Mouse (Mus musculus) right cerebral cortex, postnatal 4 days (tissue): ENCODE measurements at regions not wholly inside any gene's neighbourhood (a gene's known extent, or its start where the extent isn't known, plus 50 kb on each side); places are given as distances from the start of the nearest gene placed in this dataset.

ENCODE experiments used
- DNase-seq: peaks from one replicate; pipeline ENCODE4 v3.0.0-alpha.2; 2022

DNA sequence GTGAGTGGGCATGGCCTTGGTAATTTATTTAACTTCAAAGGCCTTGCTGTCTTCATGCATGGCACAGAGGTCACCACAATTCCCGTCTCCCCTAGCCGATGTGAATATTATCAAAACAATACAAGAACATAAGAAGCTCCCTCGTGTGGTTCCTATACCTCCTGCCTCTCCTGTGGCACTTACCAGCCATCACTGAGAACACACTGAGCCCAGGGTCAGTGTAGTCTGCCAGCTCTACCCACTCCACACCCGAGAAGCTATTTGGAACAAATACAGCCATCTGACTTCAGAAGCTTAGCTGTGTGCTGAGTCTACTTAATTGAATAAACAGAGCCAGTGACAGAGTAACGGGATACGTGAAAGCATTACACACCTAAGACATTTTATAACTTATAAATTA is 605.7 kb upstream of the Arpp21 start:
- no peak for DNase-seq

DNA sequence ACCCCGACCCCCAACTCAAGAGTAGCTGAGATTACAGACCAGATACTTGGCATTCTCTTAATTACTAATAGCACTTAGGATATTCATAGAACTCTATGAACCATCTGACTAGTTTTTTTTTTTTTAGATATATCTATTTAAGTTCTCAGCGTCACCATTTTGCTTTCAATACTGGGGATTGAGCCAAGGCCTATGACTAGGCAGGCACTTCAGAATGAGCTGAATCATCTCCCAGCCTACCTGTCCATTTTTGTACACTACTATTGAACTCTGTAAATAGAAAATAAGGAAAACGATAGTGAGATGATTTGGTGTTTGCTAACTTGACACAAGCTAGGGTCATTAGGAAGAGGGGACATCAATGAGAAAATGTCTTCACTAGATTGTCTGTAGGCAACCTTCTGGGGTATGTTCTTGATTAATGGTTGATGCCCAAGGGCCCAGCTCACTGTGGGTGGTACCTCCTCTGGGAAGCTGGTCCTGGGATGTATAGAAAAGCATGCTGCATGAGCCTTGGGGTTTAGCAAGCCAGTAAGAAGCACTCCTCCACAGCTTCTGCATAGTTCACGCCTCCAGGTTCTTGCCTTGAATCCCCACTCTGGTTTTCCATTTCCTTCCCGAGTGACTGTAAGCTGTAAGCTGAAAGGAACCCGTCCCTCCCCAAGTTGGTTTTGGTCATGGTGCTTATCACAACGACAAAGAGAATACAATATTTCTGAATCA is 603.5 kb upstream of the Arpp21 start:
- no peak for DNase-seq

DNA sequence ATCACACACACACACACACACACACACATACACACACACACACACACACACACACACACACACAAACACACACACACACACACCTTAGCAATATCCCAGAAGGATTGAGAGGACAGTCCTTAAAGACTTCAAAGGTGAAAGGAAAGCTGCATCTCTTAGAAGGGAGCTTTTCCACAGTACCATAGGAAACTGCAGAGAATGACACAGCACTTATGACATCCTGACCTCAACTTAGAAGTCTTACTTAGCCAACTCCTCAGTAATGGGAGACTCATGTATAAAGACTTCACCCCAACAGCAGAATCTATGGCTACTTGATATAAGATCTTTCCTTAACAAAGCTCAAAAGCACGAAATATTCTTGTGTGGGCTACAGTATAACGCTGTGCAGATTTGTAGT is 601.8 kb upstream of the Arpp21 start:
- DNase-seq: no peak

DNA sequence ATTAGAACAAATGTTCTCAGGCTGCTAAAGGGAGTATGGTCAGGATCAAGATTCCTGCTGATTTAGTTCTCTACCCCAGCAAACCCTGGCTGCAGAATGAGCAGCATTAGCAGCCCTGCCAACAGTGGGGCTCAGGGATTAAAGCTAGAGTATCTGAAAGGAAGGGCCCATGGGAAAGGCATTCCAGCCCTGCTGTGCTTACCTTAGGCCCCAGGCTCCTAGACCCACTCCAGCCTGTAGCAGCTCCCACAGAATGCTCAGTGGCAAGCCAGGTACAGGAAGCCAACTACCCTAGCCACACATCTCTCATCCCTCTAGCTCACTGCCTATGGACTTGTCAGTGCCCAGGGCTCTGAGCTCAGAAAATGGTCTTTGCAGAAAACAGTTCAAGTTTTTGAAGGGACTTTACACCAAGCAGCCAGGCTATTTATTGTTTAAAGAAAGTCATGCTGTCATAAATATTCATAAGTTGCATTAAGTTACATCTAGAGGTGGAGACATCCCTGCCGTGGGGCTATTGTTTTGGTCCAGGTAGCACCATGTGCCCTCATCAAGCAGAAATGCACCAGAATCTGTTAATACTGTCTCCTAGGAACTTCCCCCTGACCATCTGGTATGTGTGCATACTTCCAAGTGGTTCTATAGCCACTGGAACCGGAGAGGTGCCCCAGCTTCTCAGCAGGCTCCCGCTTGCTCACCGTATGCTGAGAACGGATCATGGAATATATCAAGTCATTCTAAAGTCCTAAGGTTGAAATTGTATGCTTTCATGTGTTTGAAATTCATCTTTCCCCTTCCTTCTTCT is 598.9 kb upstream of the Arpp21 start:
- no peak for DNase-seq

DNA sequence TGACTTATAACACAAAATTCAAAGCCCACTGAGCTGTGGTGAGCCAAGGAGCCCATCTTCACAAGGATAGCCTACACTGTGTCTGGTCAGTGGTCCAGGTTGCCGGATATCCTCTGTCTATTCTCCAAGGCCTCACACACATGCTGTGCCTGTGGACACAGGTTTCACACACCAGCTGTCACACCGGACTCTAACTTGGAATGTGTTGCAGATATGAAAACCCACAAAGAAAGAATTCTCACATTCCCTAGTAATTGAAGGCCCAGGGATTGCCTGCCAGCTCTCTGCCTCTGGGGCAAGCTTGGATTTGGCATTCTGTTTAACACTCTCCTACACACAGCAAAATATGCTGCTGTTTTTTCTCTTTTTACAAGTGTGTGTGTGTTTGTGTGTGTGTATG is 595.4 kb upstream of the Arpp21 start:
- no peak for DNase-seq

DNA sequence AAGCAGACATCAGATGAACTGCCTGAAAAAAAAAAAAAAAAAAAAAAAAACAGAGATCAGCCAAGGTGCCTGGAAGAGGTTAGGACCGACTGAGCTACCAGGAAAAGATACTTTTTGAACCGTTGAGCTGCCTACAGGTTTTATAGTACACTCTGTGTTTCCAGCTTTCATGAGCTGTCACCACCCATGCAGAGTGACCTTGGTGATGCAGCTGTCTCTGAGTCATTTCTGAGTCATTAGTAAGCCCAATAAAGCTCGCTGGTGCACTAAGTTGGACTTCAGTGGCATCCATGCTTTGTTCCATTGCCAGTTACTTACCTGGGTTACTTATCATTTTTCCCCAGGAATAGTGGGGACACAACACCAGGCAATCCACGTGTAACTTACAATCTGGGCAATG is 592.9 kb upstream of the Arpp21 start:
- no peak for DNase-seq

DNA sequence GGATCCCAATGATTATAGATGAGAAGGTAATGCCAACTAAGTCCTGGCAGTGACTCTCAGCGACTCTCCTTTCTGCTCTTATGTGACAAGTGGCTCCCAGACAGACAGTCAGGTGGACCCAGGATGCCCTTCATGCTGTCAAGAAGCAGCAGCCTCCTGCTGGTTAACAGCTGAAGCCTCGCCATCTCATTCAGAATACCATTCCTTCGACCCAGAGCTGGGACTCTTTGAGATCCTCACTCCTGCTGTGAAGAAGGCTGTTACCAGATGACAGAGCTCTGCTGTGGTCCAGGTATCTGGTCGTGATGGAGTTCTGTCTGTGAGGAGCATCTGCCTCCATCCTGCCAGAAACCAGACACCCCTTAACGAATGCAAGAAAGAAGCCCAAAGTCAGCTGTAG is 590.9 kb upstream of the Arpp21 start:
- no peak for DNase-seq

DNA sequence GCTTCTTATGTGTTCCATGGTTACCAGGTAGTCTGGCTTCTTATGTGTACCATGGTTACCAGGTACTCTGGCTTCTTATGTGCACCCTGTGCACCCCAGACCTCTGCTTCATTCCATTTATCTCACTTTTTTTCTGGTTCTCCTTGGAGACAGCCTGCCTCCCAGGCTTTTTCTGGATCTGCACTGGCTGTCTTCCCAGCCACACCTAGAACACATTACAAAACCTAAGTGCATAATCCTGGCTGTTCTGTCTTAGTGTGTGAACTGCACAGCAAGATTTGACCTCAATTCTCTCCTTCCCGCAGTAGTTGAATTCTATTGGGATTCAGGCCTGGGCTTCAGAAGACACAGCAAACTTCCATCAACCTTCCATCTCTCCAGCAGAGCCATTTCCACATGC is 586.2 kb upstream of the Arpp21 start:
- DNase-seq: no peak

DNA sequence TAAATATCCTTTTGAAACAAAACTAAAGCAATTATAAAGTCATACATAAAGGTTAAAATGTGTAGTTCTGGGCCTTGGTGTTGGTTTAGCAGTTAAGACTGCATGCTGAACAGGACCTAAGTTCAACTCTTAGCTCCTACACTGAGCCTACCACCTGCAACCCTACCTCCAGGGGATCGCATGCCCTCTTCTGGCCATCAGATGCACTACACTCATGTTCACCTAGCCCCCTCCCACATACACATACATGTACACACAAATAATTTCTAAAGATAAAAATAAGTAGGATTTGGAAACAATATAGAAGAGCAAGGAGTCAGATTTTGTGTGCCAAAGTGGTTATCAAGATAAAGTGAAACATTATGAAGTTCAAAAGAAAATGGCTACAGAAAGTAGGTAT is 576.2 kb upstream of the Arpp21 start:
- no peak for DNase-seq

DNA sequence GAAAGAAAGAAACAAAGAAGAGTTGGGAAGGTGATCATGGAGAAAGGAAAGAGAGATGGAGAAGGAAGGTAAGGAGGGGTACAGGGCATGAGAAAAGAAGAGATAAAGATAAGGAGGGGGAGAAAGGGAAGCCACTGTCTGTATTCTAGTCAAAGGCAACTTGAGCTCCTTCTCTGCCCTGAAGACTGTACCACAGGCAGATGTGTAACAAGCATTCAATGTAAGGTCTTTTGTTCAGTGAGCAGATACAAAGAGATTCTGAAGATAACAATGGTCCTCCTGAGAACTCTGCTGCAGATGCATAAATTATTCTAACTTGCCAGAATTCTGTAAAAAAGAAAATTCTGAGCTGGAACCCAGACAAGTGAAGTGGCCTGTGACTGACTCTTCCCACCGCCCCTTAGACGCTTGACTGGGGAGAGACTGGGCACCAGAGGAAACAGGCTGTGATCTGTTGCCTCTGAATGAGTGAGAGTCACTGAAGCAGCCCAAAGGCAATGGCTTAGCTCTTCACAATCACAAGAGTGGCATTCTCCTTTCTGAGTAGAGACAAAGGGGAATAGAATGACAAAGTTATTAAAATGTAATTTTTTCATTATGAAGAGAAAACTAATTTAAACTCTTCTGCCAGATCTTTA is 564.0 kb upstream of the Arpp21 start:
- DNase-seq: no peak

DNA sequence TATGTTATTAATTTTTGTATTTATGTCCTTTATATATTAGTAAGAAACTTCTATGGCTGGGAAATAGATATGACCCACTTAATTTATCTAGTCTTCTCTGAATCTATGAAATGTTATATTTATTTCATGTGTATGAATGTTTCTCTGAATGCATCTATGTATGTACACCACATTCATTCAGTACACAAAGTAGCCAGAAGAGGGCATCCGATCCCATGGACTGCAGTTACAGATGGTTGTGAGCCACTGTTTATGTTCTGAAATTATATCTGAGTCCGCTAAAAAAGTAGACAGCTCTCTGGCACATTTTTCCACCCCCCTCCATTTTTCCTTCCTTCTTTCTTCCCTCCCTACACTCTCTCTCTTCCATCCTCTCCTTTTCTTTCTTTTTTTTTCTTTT is 557.8 kb upstream of the Arpp21 start:
- no peak for DNase-seq

DNA sequence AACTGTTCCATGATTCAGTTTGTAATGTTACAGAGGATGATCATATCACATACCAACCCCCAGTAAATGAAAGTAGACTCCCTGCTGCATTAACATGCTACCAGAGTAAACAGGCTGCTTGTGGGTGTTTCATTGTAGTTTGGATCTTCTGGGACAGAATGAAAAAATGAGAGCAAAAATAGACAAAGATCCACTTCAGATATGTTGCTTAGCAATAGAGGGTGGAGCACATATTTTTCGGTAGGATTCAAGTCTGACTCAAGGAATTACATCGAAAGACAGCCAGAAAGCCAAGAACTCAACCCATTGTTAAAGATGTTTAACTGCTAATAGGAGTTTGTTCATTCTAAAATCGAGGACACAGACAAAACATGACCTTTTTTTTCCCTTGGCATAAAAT is 536.2 kb upstream of the Arpp21 start:
- no peak for DNase-seq

DNA sequence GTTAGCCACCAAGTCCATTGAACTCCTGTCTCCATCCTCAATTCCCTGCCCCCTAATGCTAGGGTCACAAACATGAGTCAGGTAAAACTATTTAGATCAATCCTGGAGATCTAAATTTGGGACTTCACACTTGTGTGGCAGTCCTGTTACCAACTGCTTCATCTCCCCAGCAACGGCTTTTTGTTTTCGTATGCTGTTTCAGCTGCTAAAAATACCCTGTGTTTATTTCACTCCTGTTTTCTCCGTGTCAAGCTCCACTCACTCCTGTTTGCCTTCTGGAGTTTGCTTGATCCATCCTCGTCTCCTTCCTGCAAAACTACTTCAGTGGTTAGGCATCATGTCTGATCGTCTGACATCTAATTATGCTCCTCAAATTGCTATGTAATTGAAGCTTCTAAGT is 508.9 kb upstream of the Arpp21 start:
- DNase-seq: no peak

DNA sequence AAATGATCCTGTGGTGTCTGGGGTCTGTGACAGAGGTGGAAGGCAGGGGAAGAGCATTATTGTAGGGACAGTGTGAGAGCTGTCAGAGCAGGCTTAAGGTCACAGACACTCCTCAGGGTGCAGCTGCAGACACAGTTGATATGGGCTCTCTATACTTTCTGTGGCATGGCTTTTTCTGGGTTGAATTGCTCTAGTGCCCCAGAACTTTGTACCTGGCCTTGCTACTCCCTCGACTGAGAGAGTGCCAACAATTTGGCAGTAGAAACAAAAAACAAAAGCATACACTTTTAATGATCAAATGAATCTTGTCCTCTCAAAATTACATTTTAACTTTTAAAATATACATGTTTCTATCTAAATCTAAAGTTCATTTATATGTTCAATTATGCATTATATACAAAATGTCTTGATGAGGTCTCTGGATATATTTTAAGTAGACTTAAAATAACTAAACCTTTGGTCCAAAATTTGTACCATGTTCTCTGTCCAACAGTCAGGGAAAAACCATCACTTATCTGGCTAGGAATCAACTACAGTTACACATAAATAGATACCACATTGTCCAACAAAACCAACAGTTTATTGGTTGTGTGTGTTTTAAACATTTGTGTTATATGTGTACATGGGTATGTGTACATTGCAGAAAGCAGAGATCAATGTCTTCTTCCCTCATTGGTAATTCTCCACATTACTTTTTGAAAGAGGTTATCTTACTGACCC is 508.3 kb upstream of the Arpp21 start:
- DNase-seq: no peak

DNA sequence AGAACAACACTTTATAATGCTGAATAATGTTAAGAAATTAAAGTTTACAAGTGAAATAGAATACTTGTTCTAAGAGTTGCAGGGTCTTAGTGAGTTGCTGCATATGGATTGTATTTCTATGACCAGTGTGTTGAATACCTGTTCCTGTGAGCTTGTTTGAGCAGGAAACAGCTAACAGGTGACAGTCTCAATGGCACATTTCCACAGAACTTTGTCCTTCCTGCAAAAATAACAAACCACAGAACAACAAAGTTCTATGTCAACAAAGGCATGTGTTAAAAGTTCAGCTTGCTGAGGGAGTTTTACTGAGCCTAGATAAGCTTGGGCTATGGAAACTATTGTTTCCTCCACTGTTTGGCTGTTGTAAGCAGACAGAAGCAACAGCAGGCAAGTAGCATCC is 500.0 kb upstream of the Arpp21 start:
- no peak for DNase-seq

DNA sequence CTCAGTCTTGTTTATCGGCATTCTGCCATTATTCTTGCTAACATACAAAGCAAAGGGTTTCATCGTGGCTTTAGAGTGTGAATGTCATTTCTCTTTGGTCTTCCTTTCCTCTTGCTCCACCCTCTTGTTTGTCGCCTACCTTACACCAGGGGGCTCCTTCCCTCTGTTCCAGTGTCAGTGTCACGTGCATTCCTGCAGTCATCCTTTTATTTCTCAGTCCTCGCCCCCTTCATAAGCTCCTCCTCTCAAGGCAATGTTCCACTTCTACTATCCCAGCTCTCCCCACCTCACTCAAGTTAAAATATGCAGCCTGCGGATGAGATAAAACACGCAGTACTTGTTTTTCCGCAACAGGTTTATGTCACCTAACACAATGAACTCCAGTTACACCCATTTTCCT is 489.8 kb upstream of the Arpp21 start:
- DNase-seq: peak; percentile 13

DNA sequence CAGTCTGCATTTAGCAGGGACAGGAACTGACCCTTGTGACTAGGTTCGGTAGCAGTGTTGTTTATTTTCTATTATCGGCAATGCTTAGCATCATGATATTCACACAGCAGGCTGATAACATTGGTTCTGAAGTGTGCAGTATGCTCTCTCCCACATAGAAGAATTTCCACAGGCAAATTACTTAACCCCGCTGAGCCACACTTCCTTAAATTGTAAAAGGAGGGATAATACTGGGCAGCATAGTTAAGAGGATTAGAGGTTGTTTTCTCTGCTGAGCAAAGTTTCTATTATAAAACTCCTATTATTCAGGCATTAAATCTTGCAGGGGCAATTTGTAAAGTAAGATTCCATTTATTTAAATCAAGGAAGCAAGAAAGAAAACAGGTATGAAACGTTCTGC is 489.4 kb upstream of the Arpp21 start:
- DNase-seq: no peak

DNA sequence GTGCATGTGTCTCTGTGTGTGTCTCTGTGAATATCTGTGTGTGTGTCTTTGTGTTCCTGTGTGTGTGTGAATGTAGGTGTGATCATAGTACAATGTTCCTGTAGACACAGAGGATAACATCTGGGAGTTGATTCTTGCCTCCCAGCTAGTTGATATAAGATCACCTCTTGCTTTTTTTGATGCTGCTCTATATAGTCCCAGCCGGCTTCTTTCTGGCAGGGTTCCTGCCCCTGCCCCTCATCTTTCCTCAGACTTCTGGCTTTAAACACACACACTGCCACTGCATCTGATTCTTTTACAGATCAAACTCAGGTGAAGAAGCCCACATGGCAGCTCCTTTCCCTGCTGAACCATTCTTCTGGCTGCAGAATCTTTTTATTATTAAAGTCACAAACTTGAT is 487.6 kb upstream of the Arpp21 start:
- DNase-seq: no peak

DNA sequence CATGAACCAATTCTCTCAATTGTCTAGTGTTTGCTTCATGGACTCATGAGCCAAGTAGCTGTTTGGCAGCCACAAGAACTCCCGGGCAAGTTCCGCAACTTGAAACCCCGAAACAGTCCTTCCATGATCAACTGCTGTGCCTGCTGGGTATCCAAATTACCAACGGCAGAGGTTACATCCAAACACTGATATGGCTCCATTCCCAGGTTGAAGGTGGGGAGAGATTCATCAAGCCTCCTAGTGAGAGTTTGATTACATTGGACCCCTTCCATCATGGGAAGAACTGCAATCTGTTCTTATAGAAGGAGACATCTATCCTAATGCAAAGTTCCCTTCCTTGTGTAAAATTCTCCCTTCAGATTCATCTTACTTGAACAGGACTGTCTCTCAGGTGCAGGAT is 486.8 kb upstream of the Arpp21 start:
- no peak for DNase-seq

DNA sequence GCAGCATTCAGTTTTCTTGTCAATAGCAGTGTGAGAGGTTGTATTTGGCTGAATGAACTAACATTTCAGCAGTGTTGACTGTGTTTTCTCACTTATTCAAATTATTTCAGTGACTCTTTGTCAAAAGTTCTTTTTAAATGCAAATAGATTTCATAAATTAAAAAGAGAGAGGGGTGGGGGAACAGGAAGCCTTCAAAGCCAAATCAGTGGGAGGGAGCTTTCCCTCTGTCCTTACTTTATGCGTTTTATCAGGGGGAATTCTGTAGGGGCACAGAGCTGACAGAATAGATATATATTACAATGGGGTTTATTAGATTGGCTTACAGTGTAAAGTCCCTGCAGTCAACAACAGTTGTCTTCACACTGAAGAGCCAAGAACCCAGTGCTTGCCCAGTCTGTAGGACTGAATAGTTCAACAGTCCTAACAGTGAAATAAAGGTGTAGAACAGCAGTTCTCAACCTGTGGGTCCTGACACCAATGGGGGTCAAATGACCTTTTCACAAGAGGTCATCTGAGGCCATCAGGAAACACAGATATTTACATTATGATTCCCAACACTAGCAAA is 479.5 kb upstream of the Arpp21 start:
- DNase-seq: no peak

DNA sequence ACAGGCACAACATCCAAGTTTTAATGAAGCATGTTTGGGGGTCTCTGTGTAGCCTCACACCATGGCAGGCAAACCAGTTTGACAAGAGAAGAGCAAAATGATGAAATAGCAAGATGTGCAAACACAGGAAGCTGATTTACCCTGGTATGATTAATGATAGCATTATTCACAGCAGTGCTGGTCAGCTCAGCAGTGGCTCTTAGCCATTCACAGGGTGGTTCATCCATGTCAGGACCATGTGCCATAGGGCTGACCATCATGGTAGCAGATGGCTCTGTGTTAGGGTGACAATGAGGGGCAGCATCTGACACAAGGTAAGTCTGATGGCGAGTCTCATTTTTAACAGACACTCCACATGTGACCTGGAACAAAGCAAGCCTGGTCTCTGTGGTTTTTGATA is 443.1 kb upstream of the Arpp21 start:
- no peak for DNase-seq

DNA sequence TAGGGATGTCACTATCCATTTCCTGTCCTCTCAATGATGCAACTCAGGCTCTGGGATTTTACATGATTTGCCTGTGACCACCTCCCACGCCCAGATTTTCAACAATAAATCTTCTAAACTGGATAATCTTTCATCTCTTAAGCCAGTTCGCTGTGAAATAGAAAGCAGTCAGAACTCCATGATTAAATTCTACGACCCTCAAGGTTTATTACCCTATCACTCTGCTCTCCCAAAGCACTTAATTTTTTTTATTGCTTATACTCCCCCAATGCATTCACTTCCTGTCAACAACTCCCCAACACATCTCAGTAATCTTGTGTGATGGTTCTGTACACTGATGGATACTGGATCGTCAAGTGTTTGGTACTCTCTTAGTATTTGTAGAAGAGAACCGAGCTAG is 439.5 kb upstream of the Arpp21 start:
- DNase-seq: no peak
